9 mouse cellular contexts compared by ENCODE assay signal in genomic region chr14:111149653-111150052, GRCm38 (mm10).
DNase-seq lines count a peak whose midpoint lies in the region; ATAC-seq lines count a peak whose summit lies in the region.
"Had no signal": no experiment of that assay in that cellular context is flagged by ENCODE, and none has a peak within 500 bp of the region (broad histone marks: within the 10 kb centered on the region; RNA-seq: fewer than 3 reads in every experiment).

No protein-coding gene starts in this region.

- no peak for ATAC-seq in hindbrain, embryonic 11.5 days (ENCODE audit: low FRiP score)
- ATAC-seq in hindbrain, embryonic 12.5 days (ENCODE audit: low FRiP score) = no peak
- ATAC-seq in megakaryocyte, adult 5-6 weeks (ENCODE audit: poor library complexity, severe bottlenecking) = no peak

- H3K9ac ChIP-seq in hindbrain, embryonic 11.5 days (ENCODE audit: low read depth, low read length) = no peak overlapping the region
- H3K9ac ChIP-seq in hindbrain, embryonic 12.5 days = no peak overlapping the region

- H3K4me3 ChIP-seq in hindbrain, embryonic 11.5 days (ENCODE audit: low read depth, low read length) = no peak overlapping the region
- no peak overlapping the region for H3K4me3 ChIP-seq in hindbrain, embryonic 12.5 days

- H3K36me3 ChIP-seq in hindbrain, embryonic 11.5 days (ENCODE audit: control insufficient read depth, insufficient read depth, low read length) = no peaks in the 10 kb centered on the region
- H3K36me3 ChIP-seq in hindbrain, embryonic 12.5 days = no peaks in the 10 kb centered on the region

- 65% methylated on average over 2 of the region's 2 CpGs for WGBS in hindbrain, embryonic 11.5 days
- 67% methylated on average over 2 of the region's 2 CpGs for WGBS in hindbrain, embryonic 12.5 days

- peak; percentile 49 for DNase-seq in hindbrain, embryonic 11.5 days (ENCODE audit: low spot score)
- DNase-seq in A20 (ENCODE audit: low read depth, low spot score) (peak; percentile 57), ZHBTc4 (ENCODE audit: low read depth, low spot score) (peak; percentile 29)
- peak; percentile 45 to 54 for DNase-seq in layer of hippocampus, postnatal 10 days (ENCODE audit: low spot score in 2 of 2)
- no peak for DNase-seq in thymus, adult 18-20 months
- no peak for DNase-seq in thymus, postnatal 36 days

- H3K4me1 ChIP-seq in hindbrain, embryonic 11.5 days (replicated peaks; ENCODE audit: control insufficient read depth, insufficient read depth, low read length) = no peaks in the 10 kb centered on the region
- no peaks in the 10 kb centered on the region for H3K4me1 ChIP-seq in hindbrain, embryonic 12.5 days

- no peak overlapping the region for H3K27ac ChIP-seq in hindbrain, embryonic 11.5 days (ENCODE audit: low read depth, low read length)
- no peak overlapping the region for H3K27ac ChIP-seq in hindbrain, embryonic 12.5 days
- H3K27ac ChIP-seq: macrophage had no signal

- H3K9me3 ChIP-seq in hindbrain, embryonic 11.5 days (ENCODE audit: control insufficient read depth, low read length) = no peaks in the 10 kb centered on the region
- H3K9me3 ChIP-seq in hindbrain, embryonic 12.5 days (replicated peaks) = no peaks in the 10 kb centered on the region

- H3K4me2 ChIP-seq in hindbrain, embryonic 11.5 days (replicated peaks; ENCODE audit: low read depth, low read length) = no peak overlapping the region
- no peak overlapping the region for H3K4me2 ChIP-seq in hindbrain, embryonic 12.5 days (replicated peaks)

- no peaks in the 10 kb centered on the region for H3K27me3 ChIP-seq in hindbrain, embryonic 11.5 days (ENCODE audit: control insufficient read depth, insufficient read depth, low read length)
- no peaks in the 10 kb centered on the region for H3K27me3 ChIP-seq in hindbrain, embryonic 12.5 days

Comparison
In these comparisons a context has a peak if more than half of its experiments do, and no peak if none do; other contexts are left out.
1. DNase-seq: peak in hindbrain, embryonic 11.5 days (single experiment), A20 (single experiment), ZHBTc4 (single experiment) and layer of hippocampus, postnatal 10 days (2 of 2); none in thymus, adult 18-20 months (0 of 2) and thymus, postnatal 36 days (0 of 2).